Mouse (Mus musculus): ENCODE data around the gene Cars. TPM values are rescaled to one million over a fixed set of nuclear protein-coding genes. Genes with fewer than 3 reads are reported as not detected.

Gene Cars
- polyA plus RNA-seq, 2 experiments: 35.7 to 41.4 TPM

- H3K4me1 ChIP-seq (replicated peaks; ENCODE audit: control insufficient read depth in 2 of 2, insufficient read depth in 2 of 2, low read length in 1 of 2): peaks cover 9 to 11% of the 10 kb centered on the region in 2 experiments; a peak in 3 of 4 replicates
- H3K27ac ChIP-seq: peak overlapping the region; percentile 83
- H3K27me3 ChIP-seq (ENCODE audit: control insufficient read depth, insufficient read depth, low read length): no peaks in the 10 kb centered on the region
- H3K9me3 ChIP-seq (ENCODE audit: control insufficient read depth, low read length): no peaks in the 10 kb centered on the region
- H3K4me3 ChIP-seq (ENCODE audit: insufficient read depth in 1 of 2, low read depth in 2 of 2, low read length in 2 of 2): peak overlapping the region; percentile 78 to 81
- ATAC-seq (ENCODE audit: insufficient read depth) (peak; percentile 0; the same call in 1 of the 2 replicates), DNase-seq (ENCODE audit: low read depth in 3 of 3, low spot score in 3 of 3) (no peak)
- peak overlapping the region; percentile 77 for H3K9ac ChIP-seq (replicated peaks)
- whole genome bisulfite sequencing (ENCODE audit: insufficient replicate concordance): 8% methylated on average over 2 of the region's 2 CpGs
- TF ChIP-seq CTCF (IDR thresholded peaks at IDR 0.05; ENCODE audit: low read depth) (no peak), EP300 (IDR thresholded peaks at IDR 0.05; ENCODE audit: low read depth) (no peak)
- H3K4me2 ChIP-seq (ENCODE audit: low read depth): peak overlapping the region; percentile 98
- H3K36me3 ChIP-seq (replicated peaks; ENCODE audit: control insufficient read depth, insufficient read depth, low read depth): peaks cover 8% of the 10 kb centered on the region
Measured at GRCm38 (mm10) chr7:143549588-143550220, 50.2 kb downstream of the Cars start.

GRCm38 (mm10) chr7:143548976-143549457 lies 50.9 kb downstream of the Cars start, which contains the start of gene Nap1l4:
TSS of gene Nap1l4 (minus strand) at chr7:143549106.
- Histone ChIP-seq H3K27ac (peak within 1 kb of the TSS; percentile 83), H3K36me3 (replicated peaks; ENCODE audit: control insufficient read depth, insufficient read depth, low read depth) (peaks cover 2% of the 10 kb centered on the region), H3K9me3 (ENCODE audit: control insufficient read depth, low read length) (no peaks in the 10 kb centered on the region), H3K4me3 (ENCODE audit: insufficient read depth in 1 of 2, low read depth in 2 of 2, low read length in 2 of 2) (peak within 1 kb of the TSS; percentile 78 to 81), H3K9ac (replicated peaks) (peak within 1 kb of the TSS; percentile 81), H3K4me1 (replicated peaks; ENCODE audit: control insufficient read depth in 2 of 2, insufficient read depth in 2 of 2, low read length in 1 of 2) (peaks cover 9 to 11% of the 10 kb centered on the region in 2 experiments; a peak in 3 of 4 replicates), H3K27me3 (ENCODE audit: control insufficient read depth, insufficient read depth, low read length) (no peaks in the 10 kb centered on the region), H3K4me2 (ENCODE audit: low read depth) (peak within 1 kb of the TSS; percentile 98)
- TF ChIP-seq EP300 (IDR thresholded peaks at IDR 0.05; ENCODE audit: low read depth): no peak
- TF ChIP-seq CTCF (IDR thresholded peaks at IDR 0.05; ENCODE audit: low read depth): peak; percentile 15; the same call in 1 of the 2 replicates
- under 1% methylated on average over 42 of the region's 43 CpGs for WGBS (ENCODE audit: insufficient replicate concordance)
- DNase-seq (ENCODE audit: low read depth in 3 of 3, low spot score in 3 of 3) (peak; percentile 97 to 98 (median 98)), ATAC-seq (ENCODE audit: insufficient read depth) (peak; percentile 92)

- ATAC-seq (ENCODE audit: insufficient read depth) (peak; percentile 80), DNase-seq (ENCODE audit: low read depth in 3 of 3, low spot score in 3 of 3) (peak in 2 of 3 experiments; percentile 39 to 50)
- H3K27ac ChIP-seq: peak overlapping the region; percentile 75
- no peaks in the 10 kb centered on the region for H3K9me3 ChIP-seq (ENCODE audit: control insufficient read depth, low read length)
- peak overlapping the region; percentile 78 to 81 for H3K4me3 ChIP-seq (ENCODE audit: insufficient read depth in 1 of 2, low read depth in 2 of 2, low read length in 2 of 2)
- H3K27me3 ChIP-seq (ENCODE audit: control insufficient read depth, insufficient read depth, low read length): no peaks in the 10 kb centered on the region
- peaks cover 9 to 11% of the 10 kb centered on the region in 2 experiments; a peak in 3 of 4 replicates for H3K4me1 ChIP-seq (replicated peaks; ENCODE audit: control insufficient read depth in 2 of 2, insufficient read depth in 2 of 2, low read length in 1 of 2)
- peak overlapping the region; percentile 81 for H3K9ac ChIP-seq (replicated peaks)
- peaks cover 2% of the 10 kb centered on the region for H3K36me3 ChIP-seq (replicated peaks; ENCODE audit: control insufficient read depth, insufficient read depth, low read depth)
- TF ChIP-seq EP300 (IDR thresholded peaks at IDR 0.05; ENCODE audit: low read depth) (no peak), CTCF (IDR thresholded peaks at IDR 0.05; ENCODE audit: low read depth) (no peak)
- peak overlapping the region; percentile 98 for H3K4me2 ChIP-seq (ENCODE audit: low read depth)
- under 1% methylated on average over 55 of the region's 63 CpGs for WGBS (ENCODE audit: insufficient replicate concordance)
Measured at GRCm38 (mm10) chr7:143548231-143548961, 51.5 kb downstream of the Cars start.

- no peak for TF ChIP-seq CTCF (IDR thresholded peaks at IDR 0.05; ENCODE audit: low read depth)
- no peak for TF ChIP-seq EP300 (IDR thresholded peaks at IDR 0.05; ENCODE audit: low read depth)
- whole genome bisulfite sequencing (ENCODE audit: insufficient replicate concordance): 49% methylated on average over 2 of the region's 2 CpGs
- Histone ChIP-seq H3K4me3 (ENCODE audit: insufficient read depth in 1 of 2, low read depth in 2 of 2, low read length in 2 of 2) (no peak overlapping the region), H3K9ac (replicated peaks) (peak overlapping the region; percentile 18), H3K4me2 (ENCODE audit: low read depth) (peak overlapping the region; percentile 31), H3K9me3 (ENCODE audit: control insufficient read depth, low read length) (no peaks in the 10 kb centered on the region), H3K36me3 (replicated peaks; ENCODE audit: control insufficient read depth, insufficient read depth, low read depth) (peaks cover 2% of the 10 kb centered on the region), H3K27me3 (ENCODE audit: control insufficient read depth, insufficient read depth, low read length) (no peaks in the 10 kb centered on the region), H3K4me1 (replicated peaks; ENCODE audit: control insufficient read depth in 2 of 2, insufficient read depth in 2 of 2, low read length in 1 of 2) (peaks cover 9 to 16% of the 10 kb centered on the region in 2 experiments; a peak in 3 of 4 replicates), H3K27ac (no peak overlapping the region)
- DNase-seq (ENCODE audit: low read depth in 3 of 3, low spot score in 3 of 3): no peak
- ATAC-seq (ENCODE audit: insufficient read depth): no peak
Measured at GRCm38 (mm10) chr7:143546554-143546953, 53.3 kb downstream of the Cars start.

- no peak overlapping the region for H3K27ac ChIP-seq
- peaks cover 6% of the 10 kb centered on the region for H3K36me3 ChIP-seq (replicated peaks; ENCODE audit: control insufficient read depth, insufficient read depth, low read depth)
- H3K4me1 ChIP-seq (replicated peaks; ENCODE audit: control insufficient read depth in 2 of 2, insufficient read depth in 2 of 2, low read length in 1 of 2): peaks cover 4 to 10% of the 10 kb centered on the region in 2 experiments; a peak in 3 of 4 replicates
- TF ChIP-seq CTCF (IDR thresholded peaks at IDR 0.05; ENCODE audit: low read depth): peak; percentile 77
- no peak for TF ChIP-seq EP300 (IDR thresholded peaks at IDR 0.05; ENCODE audit: low read depth)
- H3K4me3 ChIP-seq (ENCODE audit: insufficient read depth in 1 of 2, low read depth in 2 of 2, low read length in 2 of 2): no peak overlapping the region
- DNase-seq (ENCODE audit: low read depth in 3 of 3, low spot score in 3 of 3): no peak
- no peaks in the 10 kb centered on the region for H3K9me3 ChIP-seq (ENCODE audit: control insufficient read depth, low read length)
- H3K27me3 ChIP-seq (ENCODE audit: control insufficient read depth, insufficient read depth, low read length): no peaks in the 10 kb centered on the region
- ATAC-seq (ENCODE audit: insufficient read depth): no peak
- 77% methylated on average over 2 of the region's 2 CpGs for WGBS (ENCODE audit: insufficient replicate concordance)
- H3K4me2 ChIP-seq (ENCODE audit: low read depth): no peak overlapping the region
- no peak overlapping the region for H3K9ac ChIP-seq (replicated peaks)
Measured at GRCm38 (mm10) chr7:143544368-143544767, 55.5 kb downstream of the Cars start.

Measured in liver, embryonic 14.5 days (tissue).